Mouse (Mus musculus) spleen, adult 2 months (tissue): ENCODE data around the gene Brd3.

Experiments
- CTCF ChIP-seq: fragments of 200-500 bp; IDR thresholded peaks from 2 replicates; pipeline ENCODE4 v1.5.1; 2011; ENCODE audit warnings: mild to moderate bottlenecking, inconsistent platforms; ENCODE audit not compliant: insufficient read depth, insufficient read length, insufficient replicate concordance; ENCODE audit errors: extremely low read depth
- POLR2A ChIP-seq: fragments of 200-500 bp; IDR thresholded peaks from 2 replicates; pipeline ENCODE4 v1.6.1; 2011; ENCODE audit warnings: low read depth, low read length, inconsistent platforms

- no peak for TF ChIP-seq CTCF
- no peak for TF ChIP-seq POLR2A
Observed at GRCm38 (mm10) chr2:27410518-27411140, 96.8 kb downstream of the Brd3 start.
